Mouse (Mus musculus) erythroblast, embryonic 14.5 days (primary cell): ENCODE results near the gene Akr1c6.

Experiments
- GATA1 ChIP-seq: IDR thresholded peaks from 2 replicates; pipeline ENCODE4 v1.6.1; 2012; ENCODE audit warnings: low read length, inconsistent platforms, mixed read lengths
- TAL1 ChIP-seq: IDR thresholded peaks from 3 replicates; pipeline ENCODE4 v1.6.1; 2012; ENCODE audit warnings: low read length, inconsistent platforms, mixed read lengths

GRCm38 (mm10) chr13:4402221-4402620 is 31.9 kb upstream of the Akr1c6 start:
- TF ChIP-seq GATA1 (no peak), TAL1 (no peak)
